Mouse (Mus musculus) small intestine, adult 10 weeks (tissue): ENCODE measurements around the gene Nrl. TPM values are rescaled to one million over a fixed set of nuclear protein-coding genes. Genes with fewer than 3 reads are reported as not detected.

Source experiments
- polyA plus RNA-seq: library from polyadenylated mRNA; stranded (reverse); fragments of 350-450 nt; fragmentation: Illumina TruSeq; extraction: RNeasy Lipid Tissue Mini Kit (QIAGEN cat#74804); gene quantifications from one replicate; pipeline ENCODE4 v1.2.3, GENCODE M21; 2014; ENCODE audit warnings: low replicate concordance

The Nrl gene
- not detected for polyA plus RNA-seq

DNA sequence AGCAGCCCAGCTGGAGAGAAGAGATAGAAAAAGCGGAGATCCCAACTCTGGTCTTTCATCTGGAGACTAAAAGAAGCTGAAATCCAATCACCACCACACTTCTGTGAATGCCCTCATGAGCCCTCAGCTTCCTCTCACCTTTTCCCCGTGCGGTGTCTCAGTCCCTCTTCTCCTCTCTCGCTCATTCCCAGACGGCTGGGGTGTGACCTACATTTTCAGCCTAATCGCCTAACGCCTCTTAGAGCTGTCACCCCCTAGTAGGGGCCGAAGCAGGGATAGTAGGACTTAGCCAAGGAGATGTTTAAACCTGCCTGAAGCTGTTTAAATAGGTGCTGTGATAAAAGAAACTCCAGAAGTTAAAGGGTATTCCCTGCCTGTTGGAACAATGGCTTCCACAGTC lies at the start of gene Nrl:
Gene Nrl, minus strand, starts transcription at position 197 of the 400 bp plus-strand sequence.

DNA sequence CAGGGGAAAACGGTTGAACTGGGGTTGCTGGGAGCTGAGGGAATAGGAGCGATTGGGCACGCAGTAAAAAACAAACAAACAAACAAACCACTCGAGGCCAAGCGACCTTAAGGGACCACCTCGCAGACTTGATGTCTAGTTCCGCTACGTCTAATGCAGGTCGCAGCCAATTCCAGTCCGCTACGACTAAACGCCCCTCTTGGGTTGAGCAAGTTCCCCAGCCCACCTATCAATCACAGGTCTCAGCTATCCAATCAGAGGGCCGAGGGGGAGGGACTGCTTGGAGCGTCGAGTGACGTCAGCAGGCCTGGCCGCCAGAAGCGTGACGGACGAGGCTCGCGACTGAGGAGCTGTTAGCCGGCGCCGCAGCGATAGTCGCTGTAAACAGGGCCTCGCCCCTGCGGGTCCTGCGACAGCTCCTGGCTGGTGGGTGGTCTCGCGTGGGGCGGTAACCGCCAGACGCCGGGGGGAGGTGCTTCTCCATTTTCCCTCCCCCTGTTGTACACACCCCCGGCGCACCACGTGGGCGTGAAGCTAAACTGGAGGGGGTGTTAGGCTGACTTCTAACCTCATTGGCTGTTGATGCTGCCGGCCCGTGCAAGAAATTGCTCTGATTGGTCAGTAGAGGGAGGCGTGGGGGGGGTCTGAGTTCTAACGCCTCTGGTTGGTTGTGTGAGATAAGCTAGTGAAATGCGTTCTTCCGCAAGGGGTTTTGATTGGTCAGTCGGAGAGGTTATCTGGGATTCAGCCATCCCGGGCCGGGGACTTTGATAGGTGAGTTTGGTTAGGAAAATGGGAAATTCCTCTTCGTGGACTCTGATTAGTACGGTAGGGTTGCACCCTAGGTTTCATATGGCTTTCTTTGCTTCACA lies 35.7 kb upstream of the Nrl start, which contains the start of gene A730061H03Rik:
Gene A730061H03Rik, minus strand, starts transcription at position 205 of the 872 bp plus-strand sequence.

DNA sequence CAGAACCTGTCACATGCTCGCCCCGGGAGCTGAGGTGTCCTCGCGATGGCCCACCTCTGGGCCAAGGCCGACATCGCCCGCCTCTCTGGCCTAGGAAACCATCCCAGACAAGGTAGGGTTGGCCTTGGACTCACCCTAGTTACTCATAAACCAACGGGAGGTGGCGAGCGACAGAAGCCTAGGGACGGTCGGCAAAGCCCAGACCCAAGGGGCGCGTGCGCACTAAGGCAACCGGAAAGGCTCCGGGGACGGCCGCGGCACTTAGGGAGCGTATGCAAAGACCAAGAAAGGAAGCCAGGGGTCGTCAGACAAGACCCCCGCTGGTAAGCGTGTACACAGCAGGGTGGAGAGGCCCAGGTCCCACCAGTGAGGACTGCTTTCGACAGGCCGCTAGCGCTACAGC lies 35.0 kb upstream of the Nrl start, which contains the start of gene Dcaf11:
Gene Dcaf11, plus strand, starts transcription at position 208 of the 403 bp plus-strand sequence.

DNA sequence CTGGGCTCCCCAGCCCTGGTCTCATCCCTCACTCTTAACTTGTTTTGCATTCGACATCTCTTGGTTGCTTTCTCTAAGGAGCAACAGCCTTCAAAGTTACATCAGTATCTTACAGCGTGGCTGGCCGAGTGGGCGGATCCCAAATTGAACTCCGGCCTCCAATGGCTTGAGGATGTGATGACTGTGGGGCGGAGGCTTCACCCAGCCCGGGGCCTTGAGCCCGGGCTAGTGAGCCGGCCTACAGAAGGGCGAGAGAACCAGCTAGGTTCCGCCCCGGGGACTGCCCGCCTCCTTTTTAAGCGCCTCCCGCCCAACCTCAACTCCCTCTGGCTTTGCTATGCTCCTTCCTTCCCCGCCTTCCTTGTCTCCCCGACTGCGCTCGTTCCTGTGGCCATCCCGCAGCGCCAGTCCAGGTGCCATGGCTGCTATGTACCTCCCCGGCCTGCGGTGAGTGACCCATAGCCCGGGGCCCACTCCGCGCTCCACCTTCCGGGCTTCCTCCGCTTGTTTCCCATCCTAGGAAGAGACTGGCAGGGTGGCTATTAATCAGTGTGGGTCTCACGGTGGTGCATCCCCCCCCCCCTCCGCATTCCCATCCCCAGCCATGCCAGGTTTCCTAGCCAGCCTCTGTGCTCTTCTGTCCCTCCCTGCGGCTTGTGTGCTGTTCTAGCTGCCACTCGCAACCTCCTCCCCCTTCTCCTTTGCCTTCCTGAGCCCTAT lies 15.4 kb upstream of the Nrl start, which contains the start of gene Pck2:
Gene Pck2, plus strand, starts transcription at position 200 of the 720 bp plus-strand sequence.

DNA sequence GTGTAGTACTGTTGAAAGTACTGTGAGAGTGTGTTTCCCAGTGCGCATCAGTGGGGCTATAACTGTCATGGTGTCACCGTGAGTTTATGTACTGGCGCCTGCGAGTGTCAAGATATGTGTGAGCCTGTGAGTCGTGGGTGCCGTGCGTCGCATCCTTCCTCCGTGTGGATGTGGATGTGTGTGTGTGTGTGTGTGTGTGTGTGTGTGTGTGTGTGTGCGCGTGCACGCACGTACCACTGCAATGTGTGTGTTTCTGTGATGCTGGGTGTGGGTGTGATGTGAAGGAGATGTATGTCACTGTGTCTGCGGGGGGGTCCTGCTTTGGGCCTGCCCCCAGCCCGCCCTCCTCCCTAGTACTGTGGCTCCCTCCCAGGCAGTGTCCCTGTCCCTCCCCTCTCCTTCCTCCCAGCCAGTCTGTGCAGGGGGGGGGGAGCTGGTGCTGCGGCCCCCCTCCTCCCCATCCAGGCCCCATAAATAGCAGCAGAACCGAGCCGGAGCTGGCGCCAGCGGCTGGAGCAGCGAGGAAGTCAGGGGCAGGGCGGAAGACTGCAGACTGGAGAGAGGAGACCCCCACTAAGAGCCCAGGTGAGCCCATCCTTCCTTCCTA lies 14.6 kb downstream of the Nrl start, which contains the start of gene Cpne6:
Gene Cpne6, plus strand, starts transcription at position 321 of the 607 bp plus-strand sequence.

DNA sequence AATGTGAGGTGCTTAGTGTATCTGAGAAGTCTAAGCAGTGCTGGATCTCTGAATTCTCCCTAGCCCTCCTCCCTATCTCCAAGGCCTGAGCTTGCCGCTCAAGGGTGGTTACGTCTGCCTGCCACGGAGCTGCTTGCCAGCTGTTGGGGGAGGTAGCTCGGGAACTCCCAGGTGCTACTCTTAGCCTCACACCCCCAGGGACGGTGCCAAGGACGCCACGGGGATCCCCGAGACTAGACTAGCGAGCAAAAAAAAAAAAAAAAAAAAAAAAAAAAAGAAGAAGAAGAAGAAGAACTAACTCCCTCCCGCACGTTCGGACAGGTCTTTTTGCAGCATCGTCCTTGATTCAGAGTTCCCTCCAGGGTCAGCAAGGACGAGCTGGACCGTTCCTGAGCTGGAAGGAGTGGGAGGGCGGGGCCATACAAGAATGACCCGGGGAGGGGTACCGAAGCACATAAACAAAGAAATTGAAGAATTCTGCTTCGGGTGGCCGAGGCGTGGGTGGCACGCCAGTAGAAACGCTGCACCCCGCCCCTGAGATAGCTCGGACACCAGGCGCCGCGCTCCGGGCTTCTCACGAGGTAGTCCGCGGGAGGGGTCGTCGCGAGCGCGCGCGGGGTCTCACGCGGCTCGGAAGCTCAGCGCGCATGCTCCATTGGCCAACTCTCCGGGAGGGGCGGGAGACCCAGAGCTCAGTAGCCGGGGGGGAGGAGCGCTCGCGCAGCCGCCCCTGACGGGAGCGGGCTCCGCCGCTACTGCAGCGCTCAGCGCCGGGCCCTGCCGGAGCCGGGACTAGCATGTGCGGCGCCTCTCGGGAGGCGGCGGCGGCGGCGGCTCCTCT lies 34.2 kb downstream of the Nrl start, which contains the start of gene Carmil3:
Gene Carmil3, plus strand, starts transcription at position 291 of the 841 bp plus-strand sequence.

DNA sequence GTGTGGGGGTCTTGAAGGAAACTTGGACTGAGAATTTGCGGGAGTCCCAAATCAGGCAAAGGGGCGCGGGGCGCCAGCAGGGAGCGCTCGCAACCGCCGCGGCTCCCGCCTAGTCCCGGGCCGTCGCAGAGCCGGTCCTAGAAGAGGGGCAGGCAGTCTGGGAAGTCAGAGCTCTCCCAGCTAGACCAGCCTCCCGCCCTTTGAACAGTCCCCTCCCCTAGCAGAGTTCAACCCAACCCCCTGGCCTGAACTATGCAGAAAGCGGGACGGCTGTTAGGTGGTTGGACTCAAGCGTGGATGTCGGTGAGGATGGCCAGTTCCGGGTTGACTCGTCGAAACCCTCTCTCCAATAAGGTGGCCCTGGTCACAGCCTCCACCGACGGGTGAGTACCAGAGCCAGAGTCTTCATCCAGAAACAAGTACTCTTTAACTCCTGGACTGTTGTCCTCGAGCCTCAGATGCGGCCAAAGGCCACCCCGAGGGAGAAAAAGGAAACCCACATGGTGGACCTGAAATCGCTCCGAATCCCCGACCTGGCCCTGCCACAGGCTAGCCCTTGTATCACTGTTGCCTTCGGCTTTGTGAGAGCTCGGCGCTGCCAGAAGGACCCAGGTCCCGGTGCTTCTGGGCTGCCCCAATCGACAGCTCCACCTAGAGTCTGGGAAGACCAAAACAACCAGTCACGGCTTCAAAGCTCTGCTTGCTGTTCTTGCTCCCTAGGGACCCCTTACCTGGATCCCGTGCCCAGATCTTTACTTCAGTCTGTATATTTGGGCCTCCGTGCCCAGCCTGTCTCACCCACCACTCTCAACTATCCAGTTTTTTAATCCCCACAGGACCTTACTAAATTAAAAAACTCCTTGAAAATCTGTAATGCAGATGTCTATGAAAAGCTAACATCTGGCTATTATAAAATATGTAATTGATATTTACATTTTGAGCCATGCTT lies 45.9 kb downstream of the Nrl start, which contains the start of gene Dhrs4:
Gene Dhrs4, plus strand, starts transcription at position 108 of the 949 bp plus-strand sequence.

Other genes starting within 250 kb of the Nrl start
- gene Dhrs4, start 46.2 kb downstream of the Nrl start, polyA plus RNA-seq, result 120 TPM
- not detected for gene Carmil3, start 34.3 kb downstream of the Nrl start, polyA plus RNA-seq
- not detected for gene Cpne6, start 14.5 kb downstream of the Nrl start, polyA plus RNA-seq
- gene Pck2, start 15.3 kb upstream of the Nrl start, polyA plus RNA-seq, result 3.2 TPM
- 15.6 TPM for gene Dcaf11, start 35.0 kb upstream of the Nrl start, polyA plus RNA-seq
- gene A730061H03Rik, start 35.4 kb upstream of the Nrl start, polyA plus RNA-seq, result not detected
- not detected for gene Fitm1, start 50.6 kb upstream of the Nrl start, polyA plus RNA-seq
- 223 TPM for gene Psme1, start 53.1 kb upstream of the Nrl start, polyA plus RNA-seq
- gene Emc9, start 60.3 kb upstream of the Nrl start, polyA plus RNA-seq, result 10.6 TPM
- gene Psme2, start 66.1 kb upstream of the Nrl start, polyA plus RNA-seq, result 276 TPM
- gene Rnf31, start 66.7 kb upstream of the Nrl start, polyA plus RNA-seq, result 4.8 TPM
- 60.3 TPM for gene Irf9, start 78.6 kb upstream of the Nrl start, polyA plus RNA-seq
- 2.0 TPM for gene Rec8, start 93.1 kb upstream of the Nrl start, polyA plus RNA-seq
- 1.1 TPM for gene Ipo4, start 111.0 kb upstream of the Nrl start, polyA plus RNA-seq
- gene Gm49378, start 112.9 kb upstream of the Nrl start, polyA plus RNA-seq, result 0.89 TPM
- 46.5 TPM for gene Tm9sf1, start 118.8 kb upstream of the Nrl start, polyA plus RNA-seq
- not detected for gene Tssk4, start 125.2 kb upstream of the Nrl start, polyA plus RNA-seq
- gene Mdp1, start 135.5 kb upstream of the Nrl start, polyA plus RNA-seq, result 29.1 TPM
- 19.7 TPM for gene Gmpr2, start 147.0 kb upstream of the Nrl start, polyA plus RNA-seq
- gene Nedd8, start 147.1 kb upstream of the Nrl start, polyA plus RNA-seq, result 16.8 TPM
- gene Tinf2, start 156.8 kb upstream of the Nrl start, polyA plus RNA-seq, result 15.6 TPM
- not detected for gene Tgm1, start 188.9 kb upstream of the Nrl start, polyA plus RNA-seq
- gene Rabggta, start 197.3 kb upstream of the Nrl start, polyA plus RNA-seq, result 0.33 TPM
- gene Dhrs1, start 220.7 kb upstream of the Nrl start, polyA plus RNA-seq, result 110 TPM
- gene Nop9, start 220.7 kb upstream of the Nrl start, polyA plus RNA-seq, result 4.2 TPM
- 9.8 TPM for gene Cideb, start 233.5 kb upstream of the Nrl start, polyA plus RNA-seq
- gene Ltb4r2, start 236.4 kb upstream of the Nrl start, polyA plus RNA-seq, result 3.6 TPM
- gene Ltb4r1, start 241.0 kb upstream of the Nrl start, polyA plus RNA-seq, result not detected